Mouse (Mus musculus) heart, embryonic 11.5 days (tissue): ENCODE data around the gene Hspa12b. TPM values are rescaled to one million over a fixed set of nuclear protein-coding genes. Genes with fewer than 3 reads are reported as not detected.

Source experiments
- polyA plus RNA-seq: library from polyadenylated mRNA; unstranded; fragments of >200 nt; fragmentation: Nextera tagmentation; extraction: Ambion mirVana; gene quantifications from 2 replicates; pipeline ENCODE4 v1.2.1, GENCODE M21; 2014

The Hspa12b gene
- polyA plus RNA-seq, 1 experiment from 2014 or later, result 6.3 TPM

Other genes with a start within 250 kb of the Hspa12b start
- 47.8 and 48.6 TPM in 2 replicates for gene 4930402H24Rik, start 220.9 kb upstream of the Hspa12b start, polyA plus RNA-seq
- 6.5 and 8.0 TPM in 2 replicates for gene Atrn, start 220.8 kb upstream of the Hspa12b start, polyA plus RNA-seq
- gene Gfra4, start 84.2 kb upstream of the Hspa12b start, polyA plus RNA-seq, result 2.9 and 3.8 TPM in 2 replicates
- gene Adam33, start 63.5 kb upstream of the Hspa12b start, polyA plus RNA-seq, result 4.1 and 5.7 TPM in 2 replicates
- 0.11 and 0.16 TPM in 2 replicates for gene Siglec1, start 40.5 kb upstream of the Hspa12b start, polyA plus RNA-seq
- not detected in 2 replicates for gene Gm11037, start 6.2 kb downstream of the Hspa12b start, polyA plus RNA-seq
- gene 1700037H04Rik, start 32.8 kb downstream of the Hspa12b start, polyA plus RNA-seq, result 83.0 and 83.4 TPM in 2 replicates
- gene Cenpb, start 52.8 kb downstream of the Hspa12b start, polyA plus RNA-seq, result 4.1 and 4.6 TPM in 2 replicates
- gene Cdc25b, start 59.7 kb downstream of the Hspa12b start, polyA plus RNA-seq, result 41.1 and 41.8 TPM in 2 replicates
- gene Spef1, start 60.0 kb downstream of the Hspa12b start, polyA plus RNA-seq, result 1.2 and 1.7 TPM in 2 replicates
- 30.3 and 31.2 TPM in 2 replicates for gene Ap5s1, start 79.8 kb downstream of the Hspa12b start, polyA plus RNA-seq
- gene Mavs, start 106.8 kb downstream of the Hspa12b start, polyA plus RNA-seq, result 15.2 and 18.5 TPM in 2 replicates
- 31.3 and 33.6 TPM in 2 replicates for gene Pank2, start 135.2 kb downstream of the Hspa12b start, polyA plus RNA-seq
- gene Rnf24, start 225.6 kb downstream of the Hspa12b start, polyA plus RNA-seq, result 1.7 and 2.3 TPM in 2 replicates